Mouse (Mus musculus) midbrain, embryonic 14.5 days (tissue): ENCODE results near the gene Wfdc3. TPM values are rescaled to one million over a fixed set of nuclear protein-coding genes. Genes with fewer than 3 reads are reported as not detected.
A peak's percentile ranks its signal among the peaks of the same experiment; 100 is the strongest.

Source experiments
- ATAC-seq: fragments of 200-750 bp; cut with Nextera tagmentation; 2 replicates; pipeline ENCODE4 v1.8.0; 2017; ENCODE audit warnings: moderate number of reproducible peaks, moderate library complexity; ENCODE audit not compliant: low FRiP score, low TSS enrichment
- DNase-seq: peaks from one replicate; pipeline ENCODE4 v3.0.0-alpha.2; 2015
- H3K27ac ChIP-seq: fragments of 300-500 bp; sonication (generic); replicated peaks from 2 replicates; pipeline ENCODE4 v1.5.1; 2014; ENCODE audit warnings: mild to moderate bottlenecking, low read depth, low read length, moderate library complexity
- H3K27me3 ChIP-seq: fragments of 300-500 bp; sonication (generic); 2 replicates; pipeline ENCODE4 v1.6.1; 2014; ENCODE audit warnings: low read length, control low read depth, mixed read lengths; ENCODE audit not compliant: control insufficient read depth, insufficient read depth
- H3K36me3 ChIP-seq: fragments of 300-500 bp; sonication (generic); 2 replicates; pipeline ENCODE4 v1.6.1; 2014; ENCODE audit warnings: low read length, control low read depth; ENCODE audit not compliant: control insufficient read depth, insufficient read depth
- H3K4me1 ChIP-seq: fragments of 300-500 bp; sonication (generic); 2 replicates; pipeline ENCODE4 v1.6.1; 2014; ENCODE audit warnings: mild to moderate bottlenecking, antibody characterized with exemption, low read length, control low read depth; ENCODE audit not compliant: control insufficient read depth, insufficient read depth
- H3K4me2 ChIP-seq: fragments of 300-500 bp; sonication (generic); 2 replicates; pipeline ENCODE4 v1.6.1; 2014; ENCODE audit warnings: mild to moderate bottlenecking, low read length, moderate library complexity
- H3K4me3 ChIP-seq: fragments of 300-500 bp; sonication (generic); replicated peaks from 2 replicates; pipeline ENCODE4 v1.5.1; 2014; ENCODE audit warnings: low read depth, low read length
- H3K9ac ChIP-seq: fragments of 300-500 bp; sonication (generic); replicated peaks from 2 replicates; pipeline ENCODE4 v1.6.1; 2014; ENCODE audit warnings: mild to moderate bottlenecking, low read length, moderate library complexity
- H3K9me3 ChIP-seq: fragments of 300-500 bp; sonication (generic); 2 replicates; pipeline ENCODE4 v1.6.1; 2016; ENCODE audit warnings: low read length, control low read depth, mixed read lengths; ENCODE audit not compliant: control insufficient read depth
- WGBS: fragments of 180-500 bp; shearing (Covaris S2); extraction: QIAGEN DNeasy Blood & Tissue Kit; methylation state at CpG from one replicate; pipeline ENCODE4 v1.1.7; 2014; 5-methylcytosine and 5-hydroxymethylcytosine counted together
- polyA plus RNA-seq: library from polyadenylated mRNA; unstranded; fragments of >200 nt; fragmentation: Nextera tagmentation; extraction: Ambion mirVana; gene quantifications from 2 replicates; pipeline ENCODE4 v1.2.1, GENCODE M21; 2014

Gene Wfdc3
- polyA plus RNA-seq, 1 experiment from 2014 or later, result 1.1 TPM

DNA sequence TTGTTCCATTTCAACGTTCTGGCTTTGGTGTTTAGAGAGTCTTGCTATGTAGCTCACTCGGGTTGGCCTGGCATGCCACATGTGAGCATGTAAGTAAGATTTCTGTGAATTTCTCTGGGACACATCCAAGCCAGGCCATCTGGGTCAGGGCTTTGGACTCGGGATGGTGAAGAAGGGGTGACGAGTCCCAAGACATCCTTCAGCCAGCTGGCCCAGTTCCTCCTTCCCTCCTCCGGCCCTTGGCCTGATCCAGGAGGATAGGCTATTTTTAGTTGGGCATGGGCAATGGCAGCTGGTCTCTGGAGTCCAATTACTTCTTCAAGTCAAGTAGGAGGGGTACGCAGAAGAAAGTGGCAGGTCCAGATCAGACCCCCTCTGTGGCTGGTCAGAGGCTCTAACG lies 33.1 kb upstream of the Wfdc3 start:
- Histone ChIP-seq H3K9ac (no peak overlapping the region), H3K4me3 (no peak overlapping the region), H3K27me3 (no peaks in the 10 kb centered on the region), H3K27ac (no peak overlapping the region), H3K4me2 (no peak overlapping the region), H3K4me1 (no peaks in the 10 kb centered on the region), H3K9me3 (no peaks in the 10 kb centered on the region), H3K36me3 (no peaks in the 10 kb centered on the region)
- ATAC-seq (no peak), DNase-seq (no peak)
- 86% methylated on average over 7 of the region's 7 CpGs for WGBS

DNA sequence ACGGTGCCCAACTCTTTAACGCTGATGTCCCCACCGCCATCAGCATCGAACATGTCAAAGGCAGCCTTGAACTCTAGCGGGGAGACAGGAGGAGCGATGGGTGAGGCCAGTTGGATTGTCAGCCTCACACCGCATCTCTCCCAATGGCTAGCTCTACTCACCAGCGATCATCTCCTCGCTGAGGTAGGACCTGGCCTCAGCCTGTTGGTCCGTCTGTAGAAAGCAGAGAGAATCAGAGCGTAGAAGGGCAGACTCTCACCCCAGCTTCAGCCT lies 32.2 kb upstream of the Wfdc3 start:
- 90% methylated on average over 11 of the region's 11 CpGs for WGBS
- Histone ChIP-seq H3K36me3 (no peaks in the 10 kb centered on the region), H3K4me3 (no peak overlapping the region), H3K27me3 (no peaks in the 10 kb centered on the region), H3K9ac (no peak overlapping the region), H3K4me1 (no peaks in the 10 kb centered on the region), H3K9me3 (no peaks in the 10 kb centered on the region), H3K27ac (no peak overlapping the region), H3K4me2 (no peak overlapping the region)
- DNase-seq (no peak), ATAC-seq (no peak)

DNA sequence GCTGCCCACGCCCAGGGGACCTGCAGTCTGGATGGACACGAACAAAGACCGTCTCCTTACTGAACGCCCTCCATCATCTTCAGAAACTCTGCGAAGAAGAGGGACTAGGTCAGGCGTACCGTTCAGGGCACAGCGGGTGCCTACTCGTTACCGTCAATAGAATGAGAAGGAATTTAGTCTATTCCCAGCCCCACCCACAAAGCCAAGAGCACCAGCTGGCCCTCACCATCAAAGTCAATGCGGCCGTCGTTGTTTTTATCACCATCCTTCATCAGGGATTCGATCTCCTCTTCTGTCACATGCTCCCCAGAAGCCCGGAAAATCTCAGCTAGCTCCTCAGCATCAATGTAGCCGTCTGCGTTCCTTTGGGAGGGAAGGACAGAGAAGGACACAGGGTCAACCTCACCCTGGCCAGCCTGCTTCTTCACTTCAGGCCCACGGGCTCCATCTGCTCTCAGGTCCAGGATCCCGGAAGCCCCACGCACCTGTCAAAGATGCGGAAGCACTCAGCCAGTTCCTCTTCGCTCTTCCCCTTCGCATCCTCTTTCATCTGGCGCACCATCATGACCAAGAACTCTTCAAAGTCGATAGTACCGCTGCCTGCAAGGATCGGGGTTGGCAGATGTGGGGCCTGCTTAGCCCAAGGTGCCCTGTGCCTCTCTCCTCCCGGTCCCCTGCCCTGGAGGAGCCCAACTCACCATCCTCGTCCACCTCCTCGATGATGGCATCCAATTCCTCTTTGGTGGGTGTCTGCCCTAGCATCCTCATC lies 31.7 kb upstream of the Wfdc3 start:
- no peak overlapping the region for H3K27ac ChIP-seq
- H3K27me3 ChIP-seq, result no peaks in the 10 kb centered on the region
- ATAC-seq (no peak), DNase-seq (no peak)
- H3K36me3 ChIP-seq, result no peaks in the 10 kb centered on the region
- no peak overlapping the region for H3K4me3 ChIP-seq
- WGBS, result 85% methylated on average over 30 of the region's 30 CpGs
- no peaks in the 10 kb centered on the region for H3K4me1 ChIP-seq
- no peak overlapping the region for H3K9ac ChIP-seq
- no peaks in the 10 kb centered on the region for H3K9me3 ChIP-seq
- H3K4me2 ChIP-seq, result no peak overlapping the region

DNA sequence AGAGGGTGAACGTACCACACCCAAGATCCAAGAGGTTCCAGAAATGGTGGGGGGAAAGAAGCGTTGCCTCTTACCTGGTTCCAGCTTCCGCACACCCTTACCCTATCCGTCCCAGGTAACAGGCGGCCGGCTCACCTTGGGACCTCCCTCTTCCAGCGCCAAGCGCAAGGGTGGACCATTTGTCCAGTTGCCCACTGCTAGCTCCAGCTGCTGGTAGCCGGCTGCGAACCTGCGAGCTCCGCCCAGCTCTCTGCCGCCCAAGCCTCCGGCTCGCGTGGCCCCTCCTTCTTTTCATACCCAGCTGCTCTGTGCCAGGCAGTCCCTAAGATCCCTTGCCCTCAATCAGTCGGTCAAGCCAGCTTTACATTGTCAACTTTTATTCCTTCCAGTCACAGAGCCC lies 31.1 kb upstream of the Wfdc3 start:
- H3K9ac ChIP-seq, result no peak overlapping the region
- no peak overlapping the region for H3K4me2 ChIP-seq
- H3K4me1 ChIP-seq, result no peaks in the 10 kb centered on the region
- DNase-seq (no peak), ATAC-seq (no peak)
- H3K4me3 ChIP-seq, result no peak overlapping the region
- H3K36me3 ChIP-seq, result no peaks in the 10 kb centered on the region
- no peaks in the 10 kb centered on the region for H3K9me3 ChIP-seq
- WGBS, result 73% methylated on average over 17 of the region's 17 CpGs
- no peaks in the 10 kb centered on the region for H3K27me3 ChIP-seq
- H3K27ac ChIP-seq, result no peak overlapping the region

DNA sequence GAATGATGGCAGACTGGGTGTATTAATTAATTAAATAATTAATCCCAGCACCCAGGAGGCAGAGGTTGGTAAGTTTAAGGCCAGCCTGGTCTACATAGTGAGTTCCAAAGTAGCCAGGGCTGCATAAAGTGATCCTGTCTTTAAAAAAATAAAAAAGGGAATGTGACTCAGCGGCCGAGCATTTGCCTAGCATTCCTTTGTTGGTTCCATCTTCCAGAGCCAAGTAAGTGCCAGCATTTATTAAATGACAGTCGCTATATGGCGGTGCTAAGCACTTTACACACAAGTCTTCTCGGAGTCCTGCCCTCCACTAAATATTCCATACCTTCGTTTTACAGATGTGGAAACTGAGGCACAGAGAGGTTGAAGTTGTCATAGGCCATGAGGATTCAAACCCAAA lies 30.4 kb upstream of the Wfdc3 start:
- Histone ChIP-seq H3K9ac (no peak overlapping the region), H3K27me3 (no peaks in the 10 kb centered on the region), H3K4me2 (no peak overlapping the region), H3K4me3 (no peak overlapping the region), H3K27ac (no peak overlapping the region), H3K36me3 (no peaks in the 10 kb centered on the region), H3K4me1 (no peaks in the 10 kb centered on the region), H3K9me3 (no peaks in the 10 kb centered on the region)
- no peak for ATAC-seq
- 91% methylated on average over 6 of the region's 6 CpGs for WGBS
- DNase-seq, result no peak

DNA sequence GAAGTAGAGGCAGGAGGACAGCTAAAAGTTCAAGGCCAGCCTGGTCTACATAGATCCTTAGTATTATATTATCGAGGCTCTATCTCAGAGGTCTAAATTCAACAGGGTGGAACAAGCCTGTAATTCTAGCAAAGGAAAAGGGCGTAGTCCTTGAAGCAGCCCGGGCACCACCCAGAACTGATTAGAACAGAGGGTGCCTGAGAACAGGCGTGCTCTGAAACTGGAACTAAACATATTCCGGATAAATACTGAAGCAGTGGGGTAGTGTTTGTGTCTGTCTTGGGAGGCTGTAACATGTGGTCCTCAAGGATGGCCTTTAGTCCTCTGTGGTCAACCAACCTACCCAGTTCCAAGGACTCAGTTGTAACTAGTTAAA lies 28.2 kb upstream of the Wfdc3 start:
- H3K9ac ChIP-seq, result no peak overlapping the region
- H3K4me2 ChIP-seq, result no peak overlapping the region
- H3K36me3 ChIP-seq, result no peaks in the 10 kb centered on the region
- DNase-seq, result no peak
- WGBS, result 89% methylated on average over 5 of the region's 5 CpGs
- no peak overlapping the region for H3K4me3 ChIP-seq
- H3K4me1 ChIP-seq, result peaks cover 5% of the 10 kb centered on the region
- no peaks in the 10 kb centered on the region for H3K9me3 ChIP-seq
- H3K27me3 ChIP-seq, result no peaks in the 10 kb centered on the region
- ATAC-seq, result no peak
- H3K27ac ChIP-seq, result no peak overlapping the region

DNA sequence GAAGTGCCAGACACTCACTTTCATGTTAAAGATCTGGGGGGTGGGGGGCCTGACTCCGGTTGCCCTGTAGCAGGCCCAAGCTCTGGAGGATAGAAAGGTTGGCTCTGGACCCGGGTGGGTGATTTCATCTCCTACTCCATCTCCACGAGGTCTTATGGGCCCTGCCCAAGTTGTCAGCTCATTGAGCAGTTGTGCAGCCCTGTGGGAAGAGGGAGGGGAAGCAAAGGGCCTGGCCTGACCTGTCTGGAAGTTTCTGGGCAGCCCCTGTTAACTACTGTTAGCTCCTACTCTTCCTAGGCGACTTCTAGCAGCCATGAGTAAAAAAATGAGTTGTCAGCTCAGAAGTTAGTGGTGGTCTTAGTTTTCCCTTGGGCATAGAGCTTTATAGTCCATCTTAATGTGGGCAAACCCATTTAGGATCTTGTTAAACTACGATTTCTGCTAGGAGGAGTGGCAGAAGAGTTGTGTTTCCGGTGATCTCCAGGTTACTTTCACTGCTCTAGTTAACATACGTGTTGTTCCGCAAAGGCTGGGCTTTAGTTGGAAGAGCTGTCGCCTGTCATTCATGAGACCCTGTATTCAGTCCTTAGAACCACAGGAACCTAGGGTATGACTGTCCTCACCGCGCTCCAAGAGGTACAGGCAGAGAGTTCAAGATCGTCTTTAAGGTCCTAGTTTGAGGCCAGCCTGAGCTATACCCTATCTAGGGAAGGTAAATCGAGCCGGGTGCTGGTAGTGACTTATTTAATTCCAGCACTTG lies 27.7 kb upstream of the Wfdc3 start:
- 82% methylated on average over 14 of the region's 14 CpGs for WGBS
- Histone ChIP-seq H3K9me3 (no peaks in the 10 kb centered on the region), H3K4me1 (peaks cover 5% of the 10 kb centered on the region), H3K9ac (no peak overlapping the region), H3K27me3 (no peaks in the 10 kb centered on the region), H3K36me3 (no peaks in the 10 kb centered on the region), H3K27ac (no peak overlapping the region), H3K4me2 (no peak overlapping the region), H3K4me3 (no peak overlapping the region)
- ATAC-seq, result no peak
- DNase-seq, result no peak

DNA sequence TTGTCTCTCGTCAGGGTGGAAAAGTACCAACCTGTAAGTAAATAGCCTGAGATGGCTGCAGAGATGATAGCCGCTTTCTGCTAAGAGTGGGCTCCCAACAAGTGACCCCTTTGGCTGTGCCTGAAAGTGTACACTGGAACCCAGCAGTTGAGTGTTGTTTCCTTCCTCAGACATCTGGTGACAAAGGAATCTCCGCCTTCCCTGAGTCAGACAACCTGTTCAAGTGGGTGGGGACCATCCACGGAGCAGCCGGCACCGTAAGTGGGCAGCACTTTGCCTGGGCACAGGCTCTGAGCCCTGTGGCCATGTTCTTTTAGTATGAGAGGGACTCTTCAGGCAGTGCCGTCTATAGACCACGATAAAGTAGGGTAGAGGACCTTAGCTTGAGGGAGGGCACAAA lies 25.4 kb upstream of the Wfdc3 start:
- DNase-seq (no peak), ATAC-seq (no peak)
- Histone ChIP-seq H3K4me3 (peak overlapping the region; percentile 68; the same call in 1 of the 2 replicates), H3K4me1 (peaks cover 5% of the 10 kb centered on the region), H3K27me3 (no peaks in the 10 kb centered on the region), H3K4me2 (peak overlapping the region; percentile 98), H3K9me3 (no peaks in the 10 kb centered on the region), H3K36me3 (peaks cover 20% of the 10 kb centered on the region), H3K27ac (no peak overlapping the region), H3K9ac (no peak overlapping the region)
- 80% methylated on average over 8 of the region's 8 CpGs for WGBS

DNA sequence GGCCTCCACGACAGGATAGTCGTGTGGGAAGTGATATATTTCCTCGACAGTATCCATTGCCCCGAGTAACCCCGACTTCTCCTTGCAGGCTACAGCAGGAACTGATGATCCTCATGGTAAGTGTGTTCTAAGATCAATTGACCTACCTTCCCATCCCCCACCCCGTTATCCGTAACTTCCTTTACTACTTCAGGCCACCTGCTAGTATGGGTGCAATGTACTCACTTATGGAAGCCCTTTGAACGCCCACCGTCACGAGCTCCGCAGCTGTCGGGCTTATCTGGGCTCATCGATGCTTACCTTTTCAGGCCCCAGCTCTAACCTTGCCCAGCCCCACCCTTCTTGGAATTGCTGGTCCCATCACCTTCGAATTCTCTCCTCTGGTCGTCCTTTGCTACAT lies 24.5 kb upstream of the Wfdc3 start:
- H3K27me3 ChIP-seq, result no peaks in the 10 kb centered on the region
- ATAC-seq (no peak), DNase-seq (no peak)

More for the DNA sequence above, 24.5 kb upstream of the Wfdc3 start:
- H3K36me3 ChIP-seq, result peaks cover 28% of the 10 kb centered on the region
- no peak overlapping the region for H3K27ac ChIP-seq
- H3K4me2 ChIP-seq, result peak overlapping the region; percentile 98
- WGBS, result 4% methylated on average over 15 of the region's 15 CpGs
- peak overlapping the region; percentile 68 for H3K4me3 ChIP-seq
- H3K4me1 ChIP-seq, result peaks cover 5% of the 10 kb centered on the region
- peak overlapping the region; percentile 54 for H3K9ac ChIP-seq
- no peaks in the 10 kb centered on the region for H3K9me3 ChIP-seq
